In genomic region chr15:95574661-95575060, GRCm38 (mm10) we compare ENCODE assay signal across 9 mouse cellular contexts. TPM values are rescaled to one million over a fixed set of nuclear protein-coding genes. Genes with fewer than 3 reads are reported as not detected.
DNase-seq lines count a peak whose midpoint lies in the region; ATAC-seq and TF ChIP-seq lines count a peak whose summit lies in the region.
"Had no signal": no experiment of that assay in that cellular context is flagged by ENCODE, and none has a peak within 500 bp of the region (broad histone marks: within the 10 kb centered on the region; RNA-seq: fewer than 3 reads in every experiment).

No protein-coding gene starts in this region.

- H3K9me3 ChIP-seq in forebrain, embryonic 11.5 days (ENCODE audit: control insufficient read depth, low read length): peaks cover 2% of the 10 kb centered on the region; the same call in 1 of the 2 replicates
- no peaks in the 10 kb centered on the region for H3K9me3 ChIP-seq in liver, embryonic 14.5 days (ENCODE audit: control insufficient read depth, low read length)
- H3K9me3 ChIP-seq: megakaryocyte, embryonic 14.5 days had no signal

- no peaks in the 10 kb centered on the region for H3K27me3 ChIP-seq in forebrain, embryonic 11.5 days (ENCODE audit: control insufficient read depth, insufficient read depth, low read length)
- no peaks in the 10 kb centered on the region for H3K27me3 ChIP-seq in liver, embryonic 14.5 days (ENCODE audit: control insufficient read depth, insufficient read depth, low read length)
- H3K27me3 ChIP-seq: megakaryocyte, embryonic 14.5 days had no signal

- peak; percentile 57 for TF ChIP-seq CTCF in liver, embryonic 14.5 days (IDR thresholded peaks at IDR 0.05; ENCODE audit: low read depth)

- no peak overlapping the region for H3K27ac ChIP-seq in forebrain, embryonic 11.5 days (ENCODE audit: low read depth, low read length)
- no peak overlapping the region for H3K27ac ChIP-seq in liver, embryonic 14.5 days

- no peak overlapping the region for H3K4me3 ChIP-seq in forebrain, embryonic 11.5 days (ENCODE audit: low read depth, low read length)
- no peak overlapping the region for H3K4me3 ChIP-seq in liver, embryonic 14.5 days (ENCODE audit: insufficient read depth in 1 of 2, low read depth in 2 of 2, low read length in 2 of 2)
- H3K4me3 ChIP-seq: megakaryocyte, embryonic 14.5 days had no signal

- no peaks in the 10 kb centered on the region for H3K4me1 ChIP-seq in forebrain, embryonic 11.5 days (replicated peaks; ENCODE audit: control insufficient read depth, insufficient read depth, low read length)
- no peaks in the 10 kb centered on the region for H3K4me1 ChIP-seq in liver, embryonic 14.5 days (replicated peaks; ENCODE audit: control insufficient read depth in 2 of 2, insufficient read depth in 2 of 2, low read length in 1 of 2)
- H3K4me1 ChIP-seq: megakaryocyte, embryonic 14.5 days had no signal

- DNase-seq in ovary, postnatal 14 days (ENCODE audit: low spot score): peak; percentile 58
- no peak for DNase-seq in ovary, postnatal 36 days (ENCODE audit: low spot score)
- peak; percentile 4 for DNase-seq in c-Kit-negative CD71-positive TER-119-positive erythroid progenitor cells, embryonic 14.5 days (ENCODE audit: low read depth, low spot score)
- DNase-seq in forebrain, embryonic 11.5 days (ENCODE audit: low spot score): peak; percentile 61
- DNase-seq in kidney, adult 9 months: peak; percentile 51
- peak; percentile 1 to 7 (median 6) for DNase-seq in liver, embryonic 14.5 days (ENCODE audit: low read depth in 3 of 3, low spot score in 3 of 3)
- DNase-seq in retina, postnatal 1 day: peak; percentile 74
- no peak for DNase-seq in ovary, postnatal 10 days (ENCODE audit: low spot score)

- no peaks in the 10 kb centered on the region for H3K36me3 ChIP-seq in forebrain, embryonic 11.5 days (ENCODE audit: control insufficient read depth, insufficient read depth, low read length)
- H3K36me3 ChIP-seq in liver, embryonic 14.5 days (replicated peaks; ENCODE audit: control insufficient read depth, insufficient read depth, low read depth): no peaks in the 10 kb centered on the region

- TF ChIP-seq EP300 in liver, embryonic 14.5 days (IDR thresholded peaks at IDR 0.05; ENCODE audit: low read depth): no peak

- H3K9ac ChIP-seq in forebrain, embryonic 11.5 days (ENCODE audit: low read length): no peak overlapping the region
- no peak overlapping the region for H3K9ac ChIP-seq in liver, embryonic 14.5 days (replicated peaks)

- 16% methylated on average over 5 of the region's 5 CpGs for WGBS in forebrain, embryonic 11.5 days
- WGBS in liver, embryonic 14.5 days (ENCODE audit: insufficient replicate concordance): 13% methylated on average over 5 of the region's 5 CpGs

- no peak overlapping the region for H3K4me2 ChIP-seq in forebrain, embryonic 11.5 days (ENCODE audit: low read depth, low read length, severe bottlenecking)
- H3K4me2 ChIP-seq in liver, embryonic 14.5 days (ENCODE audit: low read depth): no peak overlapping the region

- ATAC-seq in forebrain, embryonic 11.5 days (replicated peaks; ENCODE audit: low FRiP score): peak; percentile 51; the same call in 1 of the 2 replicates
- no peak for ATAC-seq in liver, embryonic 14.5 days (ENCODE audit: insufficient read depth)

RNA-seq across cellular contexts. Expression of gene Nell2, which starts 46.3 kb away (rescaled TPM):
- polyA plus RNA-seq in forebrain, embryonic 11.5 days (2014; fragmentation: Nextera tagmentation; extraction: Ambion mirVana): 67.0 and 71.0 TPM in 2 replicates
- 0.16 and 0.20 TPM in 2 replicates for polyA plus RNA-seq in liver, embryonic 14.5 days (2012; rRNA removed)
- polyA plus RNA-seq in liver, embryonic 14.5 days (2014; fragmentation: Nextera tagmentation; extraction: Ambion mirVana): 0.14 and 0.20 TPM in 2 replicates

Comparison
In these comparisons a context has a peak if more than half of its experiments do, and no peak if none do; other contexts are left out.
1. DNase-seq: peak in ovary, postnatal 14 days (single experiment), c-Kit-negative CD71-positive TER-119-positive erythroid progenitor cells, embryonic 14.5 days (single experiment), forebrain, embryonic 11.5 days (single experiment), kidney, adult 9 months (single experiment), liver, embryonic 14.5 days (3 of 3) and retina, postnatal 1 day (single experiment); none in ovary, postnatal 36 days (single experiment) and ovary, postnatal 10 days (single experiment).
2. RNA of gene Nell2, which starts 46.3 kb away (polyA plus RNA-seq): 67.0 to 71.0 TPM in forebrain, embryonic 11.5 days; 0.14 to 0.20 TPM in liver, embryonic 14.5 days; every median in the first group is over 10 times any median in the second.